Mouse (Mus musculus) B cell, adult 2 months (primary cell): ENCODE measurements around the gene Large1.
"Not testable (repeated sequence)": the region's sequence is repeated elsewhere in the genome, so short reads cannot be mapped to it uniquely, and the experiment has no call there.

Experiments used
- DNase-seq, 2 experiments: peaks; one replicate each; pipeline ENCODE4 v3.0.0; 2022

Large1 gene

GRCm38 (mm10) chr8:73161564-73161963, 191.8 kb downstream of the Large1 start:
- DNase-seq: no peak

- DNase-seq: no peak
Measured at GRCm38 (mm10) chr8:73160945-73161344, 192.4 kb downstream of the Large1 start.

- no peak for DNase-seq
Measured at GRCm38 (mm10) chr8:73147236-73147635, 206.1 kb downstream of the Large1 start.

GRCm38 (mm10) chr8:73142660-73143395, 210.5 kb downstream of the Large1 start:
- DNase-seq: no peak

- no peak for DNase-seq
Measured at GRCm38 (mm10) chr8:73135397-73135796, 217.9 kb downstream of the Large1 start.

- no peak for DNase-seq
Measured at GRCm38 (mm10) chr8:73132080-73132479, 221.3 kb downstream of the Large1 start.

- no peak for DNase-seq
Measured at GRCm38 (mm10) chr8:73123864-73124499, 229.4 kb downstream of the Large1 start.

- no peak for DNase-seq
Measured at GRCm38 (mm10) chr8:73112332-73112895, 240.9 kb downstream of the Large1 start.

GRCm38 (mm10) chr8:73104089-73104488, 249.3 kb downstream of the Large1 start:
- no peak for DNase-seq

- no peak for DNase-seq
Measured at GRCm38 (mm10) chr8:73101069-73101468, 252.3 kb downstream of the Large1 start.

GRCm38 (mm10) chr8:73100607-73101006, 252.7 kb downstream of the Large1 start:
- DNase-seq: not testable (repeated sequence)

GRCm38 (mm10) chr8:73099542-73099941, 253.8 kb downstream of the Large1 start:
- DNase-seq: no peak

GRCm38 (mm10) chr8:73096952-73097351, 256.4 kb downstream of the Large1 start:
- DNase-seq: no peak

GRCm38 (mm10) chr8:73077746-73078145, 275.6 kb downstream of the Large1 start:
- DNase-seq: not testable (repeated sequence)

GRCm38 (mm10) chr8:73061410-73061809, 291.9 kb downstream of the Large1 start:
- no peak for DNase-seq

GRCm38 (mm10) chr8:73054726-73055125, 298.6 kb downstream of the Large1 start:
- no peak for DNase-seq

GRCm38 (mm10) chr8:73053878-73054277, 299.5 kb downstream of the Large1 start:
- no peak for DNase-seq

- no peak for DNase-seq
Measured at GRCm38 (mm10) chr8:73052414-73052813, 300.9 kb downstream of the Large1 start.

- DNase-seq: no peak
Measured at GRCm38 (mm10) chr8:73048136-73048535, 305.2 kb downstream of the Large1 start.

- no peak for DNase-seq
Measured at GRCm38 (mm10) chr8:73029787-73030186, 323.6 kb downstream of the Large1 start.

GRCm38 (mm10) chr8:73018241-73018640, 335.1 kb downstream of the Large1 start:
- DNase-seq: no peak

- no peak for DNase-seq
Measured at GRCm38 (mm10) chr8:73017601-73018000, 335.7 kb downstream of the Large1 start.

GRCm38 (mm10) chr8:73016303-73016702, 337.0 kb downstream of the Large1 start:
- no peak for DNase-seq

- no peak for DNase-seq
Measured at GRCm38 (mm10) chr8:73007489-73007888, 345.9 kb downstream of the Large1 start.
